Mouse (Mus musculus): ENCODE data around the gene Anxa9.

Gene Anxa9

GRCm38 (mm10) chr3:95282865-95283588 is 23.9 kb downstream of the Anxa9 start:
- DNase-seq = peak; percentile 86 to 91

GRCm38 (mm10) chr3:95282381-95282864 is 24.6 kb downstream of the Anxa9 start:
- peak; percentile 27 to 44 for DNase-seq

DNA sequence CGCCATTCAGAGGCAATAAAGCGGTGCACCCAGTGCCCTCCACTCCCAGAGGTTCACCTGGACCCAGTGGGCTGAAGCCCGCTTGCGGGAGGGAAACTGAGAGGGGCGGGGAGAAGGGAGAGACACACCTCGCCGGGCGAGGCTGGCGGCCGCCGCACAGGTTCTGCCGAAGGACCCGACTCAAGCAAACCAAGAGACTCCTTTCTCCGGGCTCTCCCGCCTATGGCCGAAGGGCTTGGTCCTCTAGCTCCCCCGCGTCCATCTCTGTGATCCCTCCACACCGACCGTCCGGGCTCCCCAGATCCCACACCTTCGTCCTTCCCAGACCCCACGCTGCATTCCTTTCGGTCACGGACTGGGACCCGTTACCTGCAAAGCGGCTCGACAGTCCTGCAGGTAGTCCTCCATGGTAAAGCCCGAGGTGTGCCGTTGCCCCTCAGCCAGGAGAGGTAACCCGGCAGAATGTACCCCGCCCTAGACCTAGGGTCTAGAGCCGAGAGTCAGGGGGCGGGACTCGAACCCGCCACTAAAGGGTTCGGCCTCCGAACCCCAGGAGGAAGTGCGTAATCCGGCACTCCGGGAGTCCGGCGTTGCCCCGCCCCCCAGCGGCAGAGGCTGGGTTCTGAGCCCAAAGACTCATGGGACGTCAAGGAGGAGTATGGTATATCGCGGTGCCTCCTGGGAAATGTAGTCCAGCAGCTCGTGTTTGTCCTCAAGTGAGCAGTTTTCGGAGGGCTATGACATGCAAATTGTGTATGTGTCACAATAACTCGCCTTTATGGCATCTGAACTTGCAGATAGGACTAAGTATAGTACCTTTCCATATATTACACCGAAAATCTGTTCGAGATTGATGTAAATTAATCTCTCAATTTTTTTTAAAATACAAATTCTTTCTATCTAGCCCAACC is 25.5 kb downstream of the Anxa9 start, which contains the start of the genes Mindy1 and Prune1:
Gene Mindy1 (plus strand): TSS at position 130 of the 911 bp plus-strand sequence.
Gene Prune1 (minus strand): TSS at position 861 of the 911 bp plus-strand sequence.
- peak; percentile 99 to 100 for DNase-seq

GRCm38 (mm10) chr3:95280747-95281146 is 26.2 kb downstream of the Anxa9 start:
- DNase-seq = peak; percentile 54 to 64

- DNase-seq = peak in 1 of 2 experiments; percentile 44
Measured at GRCm38 (mm10) chr3:95277149-95277551, 29.8 kb downstream of the Anxa9 start.

DNA sequence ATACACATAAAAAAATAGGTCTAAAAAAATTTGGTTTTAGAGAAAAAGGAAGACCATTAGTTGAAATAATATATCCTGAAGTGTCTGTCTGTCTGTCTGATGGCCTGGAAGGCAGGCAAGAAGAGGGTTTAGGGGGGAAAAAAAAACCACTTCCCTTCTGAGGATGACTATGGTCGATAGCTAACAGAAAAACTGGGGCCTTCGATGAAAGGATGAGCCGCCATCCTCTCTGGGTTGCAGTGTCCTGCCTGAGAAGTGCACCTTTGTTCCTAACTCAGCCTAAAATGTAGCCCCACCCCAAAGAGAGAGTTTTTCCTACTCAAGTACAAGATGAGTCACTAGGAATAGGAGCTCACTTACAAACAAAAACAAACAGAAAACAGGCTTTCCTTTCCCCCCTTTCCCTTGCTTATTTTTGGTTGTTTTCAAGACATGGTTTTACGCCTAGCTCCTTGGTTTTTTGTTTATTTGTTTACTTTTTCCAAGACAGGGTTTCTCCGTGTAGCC is 30.5 kb downstream of the Anxa9 start:
- no peak for DNase-seq

DNA sequence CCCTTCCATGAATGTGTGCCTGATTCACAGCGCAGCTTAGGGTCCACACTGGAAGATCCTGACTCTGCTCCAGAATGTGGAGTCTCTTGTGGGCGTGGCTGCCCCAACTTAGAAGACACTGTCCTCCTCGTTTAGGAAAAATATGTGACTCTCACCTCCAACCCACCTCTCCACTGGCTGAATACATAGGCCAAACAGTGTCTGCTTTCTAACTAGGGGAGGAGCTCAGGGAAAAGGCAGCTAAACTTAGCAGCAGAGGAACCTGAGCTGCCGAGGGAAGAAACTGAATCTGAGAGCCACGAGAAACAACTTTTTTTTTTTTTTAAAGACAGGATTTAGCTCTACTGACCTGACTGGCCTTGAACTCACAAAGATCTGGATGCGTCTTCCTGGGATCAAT is 31.8 kb downstream of the Anxa9 start:
- no peak for DNase-seq

DNA sequence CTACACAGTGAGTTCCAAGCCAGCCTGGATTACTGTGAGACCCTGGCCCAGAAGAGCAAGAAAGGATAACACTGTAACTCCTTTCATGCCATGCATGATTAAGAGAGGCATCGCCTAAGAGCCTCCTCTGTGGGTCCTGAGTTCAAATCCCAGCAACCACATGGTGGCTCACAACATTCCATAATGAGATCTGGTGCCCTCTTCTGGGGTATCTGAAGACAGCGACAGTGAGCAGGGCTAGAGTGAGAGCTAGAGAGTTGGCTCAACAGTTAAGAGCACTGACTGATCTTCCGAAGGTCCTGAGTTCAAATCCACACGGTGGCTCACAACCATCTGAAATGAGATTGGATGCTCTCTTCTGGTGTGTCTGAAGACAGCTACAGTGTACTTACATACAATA is 32.5 kb downstream of the Anxa9 start:
- no peak for DNase-seq

- DNase-seq = no peak
Measured at GRCm38 (mm10) chr3:95273471-95273870, 33.5 kb downstream of the Anxa9 start.

- DNase-seq = no peak
Measured at GRCm38 (mm10) chr3:95270766-95271364, 36.1 kb downstream of the Anxa9 start.

GRCm38 (mm10) chr3:95269789-95270188 is 37.2 kb downstream of the Anxa9 start:
- DNase-seq = no peak

- DNase-seq = no peak
Measured at GRCm38 (mm10) chr3:95267855-95268254, 39.1 kb downstream of the Anxa9 start.

DNA sequence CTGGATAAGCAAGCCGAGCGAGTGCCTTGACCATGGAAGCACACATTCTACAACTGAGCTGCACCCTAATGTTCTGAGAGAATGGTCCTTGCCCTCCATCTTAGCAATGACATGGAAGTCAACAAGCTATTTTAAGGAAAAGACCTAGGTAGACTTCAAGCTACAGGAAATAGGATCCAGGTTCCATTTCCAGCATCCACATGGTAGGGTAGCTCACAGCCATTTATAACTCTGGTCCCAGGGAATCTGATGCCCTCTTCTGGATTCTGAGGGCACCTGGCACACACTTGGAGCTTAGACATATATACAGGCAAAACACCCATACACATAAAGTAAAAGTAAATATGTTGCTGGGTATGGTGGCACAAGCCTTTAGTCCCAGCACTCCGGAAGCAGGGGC is 40.9 kb downstream of the Anxa9 start:
- DNase-seq = no peak

- no peak for DNase-seq
Measured at GRCm38 (mm10) chr3:95264724-95265123, 42.3 kb downstream of the Anxa9 start.

- DNase-seq = peak; percentile 86 to 90
Measured at GRCm38 (mm10) chr3:95263089-95263739, 43.8 kb downstream of the Anxa9 start.

- no peak for DNase-seq
Measured at GRCm38 (mm10) chr3:95261975-95262374, 45.0 kb downstream of the Anxa9 start.

DNA sequence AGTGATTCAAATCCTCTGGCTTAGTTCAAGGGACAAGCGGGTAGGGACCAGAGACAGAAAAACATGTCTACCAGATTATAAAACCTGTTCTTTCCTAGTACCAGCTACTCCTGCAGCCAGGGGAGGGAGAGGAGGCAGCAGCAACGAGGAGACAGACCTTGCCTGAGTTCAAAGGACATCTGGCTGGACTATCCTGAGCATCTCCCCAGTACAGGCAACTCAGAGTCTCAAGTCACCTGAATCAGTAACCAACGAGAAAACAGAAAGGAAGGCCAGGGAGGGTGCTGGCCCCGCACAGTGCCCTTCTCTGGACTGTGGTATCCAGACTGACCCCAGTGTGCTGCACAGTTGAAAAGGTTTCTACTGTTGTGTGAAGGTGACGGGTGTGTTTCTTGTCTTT is 50.0 kb downstream of the Anxa9 start:
- DNase-seq = no peak

DNA sequence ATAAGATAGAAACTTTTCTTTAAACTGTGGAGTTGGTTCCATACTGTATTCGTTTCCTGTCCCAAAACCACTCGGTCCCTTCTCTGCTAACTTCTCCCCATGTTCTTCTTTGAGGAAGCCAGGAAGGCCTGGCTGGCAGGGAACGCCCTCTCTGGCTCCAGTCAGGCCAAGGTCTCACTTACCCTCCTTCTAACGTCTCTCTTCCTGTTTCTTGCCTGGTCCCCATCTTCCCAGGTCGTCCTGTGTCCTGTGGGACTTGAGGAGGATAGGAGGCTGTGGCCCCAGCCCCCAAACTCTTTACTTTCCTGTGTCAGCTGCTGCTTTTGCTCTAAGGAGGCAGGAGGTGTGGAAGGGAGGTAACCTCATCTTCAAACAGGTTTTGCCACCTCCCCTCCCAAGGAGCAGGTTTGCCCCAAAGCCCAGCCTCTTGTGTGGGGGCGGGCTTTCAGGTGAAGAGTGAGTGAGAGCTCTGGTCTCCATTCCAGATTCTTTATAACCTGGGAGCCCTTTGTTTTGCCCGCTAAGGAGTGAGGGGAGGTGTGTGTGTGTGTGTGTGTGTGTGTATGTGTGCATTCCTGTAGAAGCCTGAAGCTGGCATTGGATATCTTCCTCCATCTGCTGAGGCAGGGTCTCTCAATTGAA is 56.1 kb downstream of the Anxa9 start, which contains the start of gene Bnipl:
Gene Bnipl (minus strand): TSS at position 411 of the 642 bp plus-strand sequence.
- no peak for DNase-seq

DNA sequence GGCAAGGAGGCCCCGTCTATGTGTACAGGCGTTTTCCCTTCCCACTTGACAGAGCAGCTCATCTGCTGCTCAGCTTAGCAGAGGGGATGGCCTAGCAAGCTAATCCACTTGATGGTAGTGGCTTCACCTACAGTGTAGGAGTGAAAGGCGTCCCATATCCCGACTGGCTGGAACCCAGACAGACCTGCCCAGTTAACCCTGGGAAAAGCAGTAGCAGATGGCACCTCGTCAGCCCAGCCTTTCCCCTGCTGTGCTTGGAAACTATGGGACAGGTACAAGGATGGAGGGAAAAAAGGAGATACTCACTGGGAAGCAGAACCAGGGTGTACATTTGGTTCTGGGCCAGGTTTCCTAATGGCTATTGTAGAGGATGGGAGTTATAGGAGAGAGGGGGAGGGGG is 56.6 kb downstream of the Anxa9 start:
- DNase-seq = no peak

GRCm38 (mm10) chr3:95247660-95248336 is 59.2 kb downstream of the Anxa9 start:
- no peak for DNase-seq

All from kidney, postnatal 4 days (tissue).